Mouse (Mus musculus) CD4-positive, CD25-positive, alpha-beta regulatory T cell, adult 4 months (primary cell): Measurements from ENCODE around the gene Rars. TPM values are rescaled to one million over a fixed set of nuclear protein-coding genes. Genes with fewer than 3 reads are reported as not detected.
A peak's percentile ranks its signal among the peaks of the same experiment; 100 is the strongest.
"Not testable (repeated sequence)": the region's sequence is repeated elsewhere in the genome, so short reads cannot be mapped to it uniquely, and the experiment has no call there.

Experiments used
- ATAC-seq: one replicate; pipeline ENCODE4 v1.8.0; 2017
- polyA plus RNA-seq, 2 experiments: library from polyadenylated mRNA; unstranded; fragments of 100-300 nt; shearing (Covaris generic); gene quantifications; one replicate each; pipeline ENCODE4 v1.2.1; 2017

Gene Rars
- 10 to 100 TPM; 68.2 to 75.9 TPM for polyA plus RNA-seq

DNA sequence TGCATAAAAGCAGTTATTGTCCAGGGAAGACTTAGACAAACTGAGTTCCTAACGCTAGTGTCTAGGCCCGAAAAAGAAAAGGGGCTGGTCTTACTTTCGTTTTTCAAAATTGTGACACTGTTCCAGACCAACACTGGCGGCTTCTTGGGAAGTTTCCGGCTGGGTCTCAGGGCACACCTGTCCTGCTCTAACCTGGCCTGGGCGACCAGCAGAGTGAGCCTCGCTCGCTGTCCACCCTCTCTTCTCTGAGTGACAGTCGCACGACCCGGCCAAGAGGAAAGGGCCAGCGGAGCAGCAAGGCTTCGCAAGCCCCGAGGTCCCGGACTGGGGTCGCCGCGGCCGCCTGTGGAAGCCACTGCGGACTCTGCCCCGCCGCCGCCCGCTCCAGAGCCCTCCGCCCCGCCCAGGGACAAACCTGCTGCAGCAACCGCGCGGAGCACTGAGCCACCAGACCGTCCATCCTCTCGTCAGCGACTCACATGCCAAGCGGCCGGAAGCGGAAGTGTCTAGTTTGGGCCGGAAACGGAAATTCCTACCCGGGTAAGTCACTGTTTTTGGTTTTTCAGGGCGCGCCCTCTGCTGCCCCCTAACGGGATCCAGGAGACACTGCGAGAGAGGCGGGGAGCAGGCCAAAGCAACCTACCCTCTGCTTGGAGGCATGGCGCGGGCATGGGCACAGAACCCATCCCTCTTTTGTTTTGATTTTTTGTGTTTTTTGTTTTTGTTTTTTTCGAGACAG lies at the start of gene Rars:
Gene Rars, minus strand, starts transcription at position 485 of the 739 bp plus-strand sequence.
- ATAC-seq: peak; percentile 94

DNA sequence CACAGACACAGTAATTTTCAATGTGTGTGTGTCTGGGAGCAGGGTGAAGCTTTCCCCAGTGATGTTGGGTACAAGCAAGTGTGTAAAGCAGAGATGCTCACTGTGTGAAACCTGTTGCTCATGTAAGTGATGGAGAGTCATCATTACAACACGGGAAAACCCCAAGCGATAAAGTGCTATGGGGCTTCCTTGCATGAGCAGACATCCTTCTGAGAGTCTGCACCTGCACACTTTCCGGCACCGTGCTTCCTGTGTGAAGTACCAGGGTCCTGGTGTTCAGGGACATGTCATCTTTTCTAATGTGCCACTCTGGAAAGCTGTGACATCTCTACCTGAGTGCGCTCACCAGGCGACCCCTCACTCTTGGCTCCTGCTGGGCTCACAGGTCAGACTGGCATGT lies 48.5 kb upstream of the Rars start:
- ATAC-seq: no peak

GRCm38 (mm10) chr11:35878559-35878897 lies 44.2 kb upstream of the Rars start:
- ATAC-seq: no peak

GRCm38 (mm10) chr11:35877651-35878558 lies 43.6 kb upstream of the Rars start:
- no peak for ATAC-seq

- ATAC-seq: no peak
Observed at GRCm38 (mm10) chr11:35873624-35874244, 39.4 kb upstream of the Rars start.

- no peak for ATAC-seq
Observed at GRCm38 (mm10) chr11:35870961-35871360, 36.7 kb upstream of the Rars start.

DNA sequence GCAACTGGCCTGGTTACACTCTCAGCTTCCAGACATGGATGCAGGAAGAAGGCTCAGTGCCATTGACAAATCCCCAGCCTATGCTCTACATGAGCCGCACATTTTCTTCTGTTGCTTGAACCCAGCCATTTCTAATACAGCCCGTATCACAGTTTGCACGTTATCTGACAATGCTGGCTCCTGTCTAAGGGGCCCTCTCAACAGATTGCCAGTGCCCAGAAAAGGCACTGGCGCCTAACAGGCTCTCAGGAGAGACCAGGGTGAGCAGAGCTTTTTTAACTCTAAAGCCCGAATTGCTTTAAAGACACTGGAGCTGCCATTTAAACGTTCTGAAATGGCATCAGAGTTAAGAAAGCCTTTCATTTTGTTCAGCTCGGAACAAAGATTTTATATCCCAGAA lies 31.8 kb upstream of the Rars start:
- ATAC-seq: no peak

DNA sequence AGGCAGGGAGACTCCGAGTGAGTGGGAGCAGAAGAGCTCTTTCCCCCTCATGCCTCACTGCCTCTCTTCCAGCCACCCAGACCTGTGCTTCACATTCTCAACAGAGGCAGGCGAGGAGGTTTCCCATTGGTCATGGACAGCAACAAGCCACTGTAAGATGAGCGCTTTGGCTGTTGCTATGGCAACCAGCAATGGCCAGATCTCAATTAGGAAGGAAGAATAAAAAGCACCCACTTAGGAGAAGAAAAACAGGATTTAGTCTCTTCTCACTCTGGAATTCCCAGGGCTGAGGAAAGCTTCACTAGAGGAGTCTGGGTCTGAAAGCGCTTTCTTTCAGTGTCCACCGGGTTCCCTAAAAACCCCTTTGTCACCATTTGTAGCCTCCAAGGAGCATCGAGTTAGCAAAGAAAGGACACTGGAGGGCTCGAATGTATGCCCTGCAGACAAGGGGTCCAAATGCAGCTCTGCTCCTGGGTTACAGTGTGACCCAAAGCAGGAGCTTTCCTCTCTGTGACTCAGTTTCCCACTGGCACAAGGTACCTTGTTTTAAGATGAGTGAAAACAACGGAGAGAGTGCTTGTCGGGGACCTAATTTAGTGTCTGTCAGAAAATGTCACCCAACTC lies 30.8 kb upstream of the Rars start:
- ATAC-seq: no peak

DNA sequence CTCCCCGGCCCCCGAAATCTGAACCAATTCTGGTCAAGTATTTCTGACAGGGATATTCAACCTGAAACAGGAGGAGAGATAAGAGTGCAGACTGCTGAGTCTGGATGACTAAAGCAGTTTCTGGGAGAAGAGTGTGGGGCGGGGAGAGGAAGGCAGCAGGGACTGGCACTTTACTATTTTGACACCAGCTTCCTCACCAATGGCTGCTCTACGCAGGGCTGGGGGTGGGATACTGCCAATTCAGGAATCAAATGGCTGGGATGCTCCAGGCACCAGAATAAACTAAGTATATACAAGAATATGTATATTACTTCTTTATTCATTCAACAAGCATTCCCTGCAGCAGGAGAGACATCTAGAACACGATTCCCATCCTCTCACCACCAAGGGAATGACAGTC lies 29.3 kb upstream of the Rars start:
- ATAC-seq: no peak

- no peak for ATAC-seq
Observed at GRCm38 (mm10) chr11:35857395-35858067, 23.2 kb upstream of the Rars start.

DNA sequence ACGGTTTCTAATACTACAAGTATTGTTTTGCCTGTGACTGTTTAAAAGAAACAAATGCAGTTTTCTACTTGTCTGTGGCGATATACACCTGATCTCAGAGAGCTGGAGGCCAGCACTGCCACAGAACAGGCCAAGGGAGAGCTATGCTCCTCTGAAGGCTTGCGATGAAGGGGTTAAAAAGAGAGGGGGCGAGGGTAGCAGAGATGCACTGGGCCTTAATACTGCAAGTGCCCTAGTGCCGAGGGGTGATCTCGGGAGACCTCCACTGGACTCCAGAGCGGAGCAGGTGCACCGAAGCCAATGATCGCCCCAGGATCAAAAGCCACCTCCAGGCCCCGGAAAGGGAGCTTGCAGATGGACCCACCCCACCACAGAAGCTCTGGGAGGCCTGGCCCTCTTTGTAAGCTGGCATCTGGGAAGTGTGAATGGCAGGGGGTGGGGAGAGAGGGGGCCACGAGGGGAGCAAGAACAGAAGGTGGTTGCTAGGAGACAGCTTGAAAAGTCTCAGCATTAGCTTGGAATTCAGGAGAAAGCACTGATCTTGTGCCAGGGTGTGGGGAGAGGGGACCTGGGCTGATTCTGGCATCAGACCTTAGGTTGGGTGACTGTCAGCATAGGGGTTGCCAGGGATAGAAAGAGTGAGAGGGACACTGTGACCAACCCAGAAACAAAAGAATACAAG lies 22.2 kb upstream of the Rars start:
- ATAC-seq: no peak

- ATAC-seq: no peak
Observed at GRCm38 (mm10) chr11:35855567-35855966, 21.3 kb upstream of the Rars start.

GRCm38 (mm10) chr11:35854941-35855340 lies 20.6 kb upstream of the Rars start:
- ATAC-seq: no peak

- no peak for ATAC-seq
Observed at GRCm38 (mm10) chr11:35853651-35854050, 19.3 kb upstream of the Rars start.

- ATAC-seq: peak; percentile 47
Observed at GRCm38 (mm10) chr11:35852731-35853130, 18.4 kb upstream of the Rars start.

DNA sequence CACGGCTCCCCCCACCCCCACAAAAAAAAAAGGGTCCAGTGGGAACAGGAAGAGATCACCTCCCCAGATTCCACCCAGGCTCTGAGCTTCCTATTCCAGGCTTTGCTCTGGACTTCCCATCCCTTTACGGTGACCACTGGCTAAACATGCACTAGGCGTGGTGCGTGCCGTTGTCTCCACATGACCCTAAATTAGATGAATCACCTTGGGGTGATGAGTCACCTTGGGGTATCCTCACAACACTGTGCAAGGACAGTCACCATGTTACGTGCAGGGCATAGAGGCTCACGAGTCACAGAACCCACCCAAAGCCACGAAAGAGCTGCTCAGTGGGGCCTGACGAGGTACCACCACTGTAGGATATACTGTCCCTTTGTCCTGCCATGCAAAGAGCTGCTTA lies 10.0 kb upstream of the Rars start:
- no peak for ATAC-seq

DNA sequence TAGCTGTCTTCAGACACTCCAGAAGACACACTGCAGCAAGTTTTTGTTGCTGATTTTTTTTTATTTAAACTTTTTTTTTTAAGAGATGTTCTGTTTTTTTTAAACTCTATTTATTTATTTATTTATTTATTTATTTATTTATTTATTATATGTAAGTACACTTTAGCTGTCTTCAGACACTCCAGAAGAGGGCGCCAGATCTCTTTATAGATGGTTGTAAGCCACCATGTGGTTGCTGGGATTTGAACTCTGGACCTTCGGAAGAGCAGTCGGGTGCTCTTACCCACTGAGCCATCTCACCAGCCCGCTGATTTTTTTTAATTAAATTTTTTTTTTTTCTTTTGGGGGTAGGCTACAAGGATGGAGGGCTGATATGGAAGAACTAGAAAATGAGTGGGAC lies 8.3 kb upstream of the Rars start:
- not testable (repeated sequence) for ATAC-seq

- ATAC-seq: peak; percentile 56
Observed at GRCm38 (mm10) chr11:35841738-35842325, 7.5 kb upstream of the Rars start.

DNA sequence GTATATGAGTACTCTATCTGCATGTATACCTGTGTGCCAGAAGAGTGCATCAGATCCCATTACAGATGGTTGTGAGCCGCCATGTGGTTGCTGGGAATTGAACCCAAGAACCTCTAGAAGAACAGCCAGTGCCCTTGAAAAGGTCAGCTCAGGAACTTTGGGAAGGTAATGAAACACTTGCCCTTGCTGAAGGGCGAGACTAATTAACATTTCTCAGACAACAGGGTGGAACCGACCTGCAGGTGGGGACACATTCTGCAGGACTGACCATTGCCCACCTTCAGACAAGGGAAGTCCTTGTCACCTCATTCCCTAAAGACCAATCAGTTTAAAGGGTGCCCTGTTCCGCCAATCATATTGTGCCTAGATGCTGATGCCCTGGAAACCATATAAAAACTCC lies 6.5 kb upstream of the Rars start:
- not testable (repeated sequence) for ATAC-seq

DNA sequence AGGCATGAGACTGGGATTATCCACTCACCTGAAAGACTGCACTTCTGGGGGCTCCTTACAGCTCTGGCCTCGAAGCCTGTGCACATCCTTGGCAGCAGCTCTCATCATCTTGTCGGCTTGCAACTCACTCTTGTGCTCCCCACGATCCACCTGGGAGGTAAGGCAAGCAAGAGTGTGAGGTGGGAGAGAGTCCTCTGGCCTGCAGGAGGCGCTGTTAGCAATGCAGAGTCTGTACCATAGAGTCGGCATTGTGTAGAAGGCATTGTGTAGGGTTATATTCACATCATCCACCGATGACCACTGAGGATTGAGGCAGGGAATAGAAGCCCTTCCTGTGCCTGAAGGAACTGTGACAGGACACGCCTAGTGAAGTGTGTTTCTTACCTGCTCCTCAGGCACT lies 6.0 kb upstream of the Rars start:
- ATAC-seq: no peak
